Mouse (Mus musculus): Measurements from ENCODE around the gene Elmo3.
"Not testable (repeated sequence)": the region's sequence is repeated elsewhere in the genome, so short reads cannot be mapped to it uniquely, and the experiment has no call there.

Elmo3 gene

DNA sequence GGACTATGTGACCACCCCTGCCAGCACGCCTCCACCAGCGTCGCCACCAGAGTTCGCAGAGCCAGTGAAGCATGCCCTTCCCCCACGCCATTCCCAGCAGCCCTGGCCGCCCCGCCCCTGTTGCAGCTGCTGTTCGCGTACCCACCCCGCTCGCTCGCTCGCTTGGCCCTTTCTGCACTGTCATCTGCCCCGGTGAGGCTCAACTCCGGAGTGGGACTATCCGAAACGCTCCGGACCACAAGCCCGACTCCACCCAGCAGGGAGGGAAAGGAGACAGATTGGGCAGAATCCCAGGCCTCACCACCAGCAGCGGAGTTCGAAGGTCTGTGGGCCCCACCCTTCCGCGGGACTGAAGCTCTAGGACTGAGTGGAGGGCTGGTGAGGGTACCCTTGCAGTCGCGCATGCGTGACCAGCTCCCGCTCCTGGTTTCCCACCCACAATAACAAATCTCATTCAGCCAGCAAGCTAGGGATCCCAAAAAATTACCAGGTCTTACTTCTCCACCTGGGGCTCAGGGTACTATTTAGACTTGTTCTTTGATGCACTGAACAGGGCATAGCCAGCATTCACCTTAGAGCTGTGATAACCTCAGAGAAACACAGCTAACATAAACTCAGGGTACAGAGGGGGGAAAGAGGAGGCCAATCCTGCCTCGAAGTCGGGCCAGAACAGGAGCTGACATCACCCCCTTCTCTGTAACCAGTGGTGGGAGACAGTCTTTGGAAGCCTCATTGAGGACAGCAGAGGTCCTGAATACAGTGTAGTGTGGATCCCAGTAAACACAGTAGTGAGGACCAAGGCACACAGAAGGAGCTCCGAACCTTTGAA is 28.9 kb upstream of the Elmo3 start:
- no peak for DNase-seq (ENCODE audit: low read depth, low spot score)

DNA sequence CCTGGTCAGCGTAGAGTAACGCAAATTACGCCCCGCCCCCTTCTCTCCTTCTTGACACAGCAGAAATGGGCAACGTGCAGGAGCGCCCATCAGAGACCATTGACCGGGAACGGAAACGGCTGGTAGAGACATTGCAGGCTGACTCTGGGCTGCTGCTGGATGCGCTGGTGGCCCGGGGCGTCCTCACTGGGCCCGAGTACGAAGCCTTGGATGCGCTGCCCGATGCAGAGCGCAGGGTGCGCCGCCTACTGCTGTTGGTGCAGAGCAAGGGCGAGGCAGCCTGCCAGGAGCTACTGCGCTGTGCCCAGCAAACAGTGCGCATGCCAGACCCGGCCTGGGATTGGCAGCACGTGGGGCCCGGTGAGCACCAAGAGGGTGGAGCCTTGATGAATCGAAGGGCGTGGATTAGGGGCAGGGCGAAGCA is 26.5 kb upstream of the Elmo3 start:
- no peak for DNase-seq (ENCODE audit: low read depth, low spot score)

DNA sequence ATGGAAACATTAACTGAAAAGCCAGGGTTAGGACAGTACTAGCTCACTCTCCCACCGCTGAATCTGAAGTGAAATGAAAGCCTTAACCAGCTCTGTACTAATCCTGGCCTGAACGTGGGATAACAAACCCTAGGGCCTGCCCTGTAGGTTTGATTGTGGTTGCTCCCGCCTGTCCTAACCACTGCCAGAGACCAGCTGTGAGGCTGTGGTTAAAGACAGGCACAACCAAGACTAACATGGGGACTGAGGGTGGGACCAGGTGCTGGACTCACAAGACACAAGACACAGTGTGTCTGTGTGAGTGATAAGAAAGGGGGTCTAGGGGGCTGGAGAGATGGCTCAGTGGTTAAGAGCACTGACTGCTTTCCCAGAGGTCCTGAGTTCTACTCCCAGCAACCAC is 24.8 kb upstream of the Elmo3 start:
- no peak for DNase-seq (ENCODE audit: low read depth, low spot score)

DNA sequence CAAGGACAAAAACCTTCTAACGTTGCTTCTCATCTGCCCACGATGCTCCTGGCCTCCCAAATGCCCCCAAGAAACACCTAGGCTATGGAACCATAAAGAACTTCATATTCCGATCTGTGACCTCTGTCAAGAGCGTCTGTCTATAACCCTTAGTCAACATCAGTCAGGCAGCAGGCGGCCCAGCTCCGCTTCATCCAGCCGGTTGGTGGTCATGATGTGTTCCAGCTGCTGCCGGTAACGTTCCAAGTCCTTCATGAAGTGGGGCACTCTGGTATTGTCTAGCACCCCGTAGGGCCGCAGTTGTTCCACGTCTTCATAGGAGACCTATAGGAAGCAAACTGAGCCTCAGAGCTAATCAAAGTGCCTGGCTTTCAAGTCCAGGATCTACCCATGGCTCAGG is 23.6 kb upstream of the Elmo3 start:
- DNase-seq (ENCODE audit: low read depth, low spot score) = no peak

- no peak for DNase-seq (ENCODE audit: low read depth, low spot score)
These were observed 23.2 kb upstream of the Elmo3 start for GRCm38 (mm10) chr8:105282239-105282638.

DNA sequence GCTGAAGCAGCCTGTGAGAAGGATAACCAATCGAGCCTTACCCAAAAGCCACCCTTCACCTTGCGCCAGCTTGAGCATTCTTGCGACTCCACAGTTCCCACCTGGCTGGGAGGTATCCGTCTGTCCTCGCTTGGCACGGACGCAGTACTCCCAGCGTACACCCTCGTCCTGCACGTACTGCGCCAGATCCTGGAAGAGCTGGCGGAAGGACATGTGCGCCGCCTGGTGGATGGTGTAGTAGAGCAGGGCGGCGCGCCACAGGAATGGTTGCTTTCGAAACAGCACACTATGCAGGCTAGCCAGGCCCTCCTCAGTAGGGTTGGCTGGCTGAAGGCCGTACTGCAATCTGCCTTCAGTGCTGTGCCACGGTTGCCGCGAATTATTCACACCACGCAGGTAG is 22.3 kb upstream of the Elmo3 start:
- no peak for DNase-seq (ENCODE audit: low read depth, low spot score)

DNA sequence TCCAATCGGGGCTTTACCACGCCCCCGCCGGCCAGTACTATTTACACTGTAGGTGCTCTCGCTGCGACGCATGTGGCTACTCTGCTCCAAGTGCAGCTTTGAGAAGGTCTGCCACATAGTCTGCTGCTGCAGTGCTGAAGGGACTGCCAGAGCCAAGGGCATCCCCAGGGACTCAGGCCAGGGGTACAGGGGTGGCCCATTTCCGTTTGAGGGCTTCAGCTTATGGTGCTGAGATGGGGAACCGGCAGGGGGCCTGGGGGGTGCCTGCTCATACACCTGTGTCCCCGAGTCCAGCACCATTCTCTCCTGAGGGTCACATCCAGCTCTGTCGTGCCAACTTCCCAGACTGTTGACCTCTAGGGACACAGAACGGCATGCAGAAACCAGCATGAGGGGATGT is 19.9 kb upstream of the Elmo3 start:
- no peak for DNase-seq (ENCODE audit: low read depth, low spot score)

DNA sequence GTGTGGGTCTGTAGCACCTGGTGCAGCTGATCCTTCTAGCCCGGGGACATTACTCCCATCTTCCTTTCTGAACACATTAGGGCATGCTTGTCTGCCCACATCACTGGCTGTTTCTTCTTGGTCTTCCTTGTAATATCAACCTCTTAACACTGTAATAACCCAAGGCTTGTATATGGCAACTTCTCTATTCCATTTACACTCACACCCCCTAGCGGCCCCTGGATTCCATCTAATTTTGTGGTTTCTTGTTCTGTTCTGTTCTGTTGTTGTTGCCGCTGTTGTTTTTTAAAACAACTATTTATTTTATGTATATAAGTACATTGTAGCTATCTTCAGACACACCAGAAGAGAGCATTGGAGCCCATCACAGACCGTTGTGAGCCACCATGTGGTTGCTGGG is 18.5 kb upstream of the Elmo3 start:
- DNase-seq (ENCODE audit: low read depth, low spot score) = no peak

GRCm38 (mm10) chr8:105288231-105288630 is 17.2 kb upstream of the Elmo3 start:
- no peak for DNase-seq (ENCODE audit: low read depth, low spot score)

DNA sequence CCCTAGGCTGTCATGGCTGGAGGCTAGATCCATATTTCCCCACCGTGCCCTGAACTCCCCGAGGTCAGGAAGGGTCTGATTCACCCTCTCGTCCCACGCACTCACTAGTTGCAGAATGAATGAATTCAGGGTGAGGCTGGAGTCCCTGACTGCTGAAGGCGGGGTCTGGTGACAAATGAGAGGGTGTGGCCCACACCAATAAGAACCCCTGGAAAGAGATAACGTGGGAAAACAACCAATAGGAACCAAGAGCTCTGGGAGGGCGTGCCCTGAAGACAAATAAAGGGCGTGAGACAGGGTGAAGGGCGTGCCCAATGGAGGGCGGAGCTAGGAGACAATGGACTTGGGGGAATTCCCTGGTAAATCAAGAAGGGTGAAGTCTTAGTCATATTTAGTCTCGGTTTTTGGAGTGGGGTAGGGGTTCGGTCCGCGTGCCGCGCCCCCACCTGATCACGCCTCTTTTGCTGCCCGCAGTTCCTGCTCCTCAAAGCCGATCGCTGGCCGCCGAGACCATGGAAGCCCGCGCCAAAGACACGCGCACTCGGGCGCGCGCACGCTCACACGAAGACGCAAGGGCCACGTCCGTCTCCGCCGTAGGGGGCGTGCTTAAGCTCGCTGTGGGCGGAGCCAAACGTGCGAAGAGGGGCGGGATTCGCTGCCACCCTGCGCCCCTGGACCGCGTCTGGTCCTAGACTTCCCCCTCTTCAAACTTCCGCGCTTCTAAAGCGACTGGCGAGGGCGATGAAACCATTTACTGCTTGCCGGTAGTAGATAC is 16.3 kb upstream of the Elmo3 start:
- peak; percentile 97 for DNase-seq (ENCODE audit: low read depth, low spot score)

- no peak for DNase-seq (ENCODE audit: low read depth, low spot score)
These were observed 15.5 kb upstream of the Elmo3 start, which contains the start of gene 4931428F04Rik for GRCm38 (mm10) chr8:105289805-105290460. TSS of gene 4931428F04Rik (minus strand) at chr8:105289864.

- no peak for DNase-seq (ENCODE audit: low read depth, low spot score)
These were observed 14.7 kb upstream of the Elmo3 start for GRCm38 (mm10) chr8:105290554-105291314.

- DNase-seq (ENCODE audit: low read depth, low spot score) = not testable (repeated sequence)
These were observed 14.0 kb upstream of the Elmo3 start for GRCm38 (mm10) chr8:105291364-105291763.

GRCm38 (mm10) chr8:105291802-105292201 is 13.6 kb upstream of the Elmo3 start:
- DNase-seq (ENCODE audit: low read depth, low spot score) = not testable (repeated sequence)

- DNase-seq (ENCODE audit: low read depth, low spot score) = no peak
These were observed 12.9 kb upstream of the Elmo3 start for GRCm38 (mm10) chr8:105292471-105292870.

- no peak for DNase-seq (ENCODE audit: low read depth, low spot score)
These were observed 12.0 kb upstream of the Elmo3 start for GRCm38 (mm10) chr8:105293405-105293804.

DNA sequence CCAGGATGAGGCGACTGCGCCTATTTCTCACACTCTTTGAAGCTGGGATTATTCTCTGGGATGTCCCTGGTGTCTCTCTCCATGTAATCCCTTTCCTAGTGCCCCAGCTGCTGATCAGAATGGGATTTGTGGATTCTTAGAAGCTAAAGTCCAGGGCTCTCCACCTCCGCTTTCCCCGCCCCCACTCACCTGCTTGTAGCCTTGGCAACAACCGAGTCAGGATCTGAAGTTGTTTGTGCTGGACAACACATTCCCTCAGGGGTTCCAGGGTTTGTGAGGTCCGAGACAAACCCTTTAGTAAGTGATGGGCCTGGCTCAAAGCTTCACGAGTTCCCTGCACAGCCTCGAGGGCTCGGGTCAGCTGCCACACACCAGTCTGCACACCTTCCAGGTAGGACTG is 10.6 kb upstream of the Elmo3 start:
- no peak for DNase-seq (ENCODE audit: low read depth, low spot score)

- DNase-seq (ENCODE audit: low read depth, low spot score) = no peak
These were observed 10.1 kb upstream of the Elmo3 start for GRCm38 (mm10) chr8:105295256-105295655.

GRCm38 (mm10) chr8:105295895-105296573 is 9.4 kb upstream of the Elmo3 start, which contains the start of gene Exoc3l:
TSS of gene Exoc3l (minus strand) at chr8:105296101.
- DNase-seq (ENCODE audit: low read depth, low spot score) = no peak

- DNase-seq (ENCODE audit: low read depth, low spot score) = peak; percentile 91
These were observed 7.7 kb upstream of the Elmo3 start, which contains the start of gene E2f4 for GRCm38 (mm10) chr8:105297511-105298192. TSS of gene E2f4 (plus strand) at chr8:105297663.
